Mouse (Mus musculus): Measurements from ENCODE around the gene Tmem107. TPM values are rescaled to one million over a fixed set of nuclear protein-coding genes. Genes with fewer than 3 reads are reported as not detected.
A peak's percentile ranks its signal among the peaks of the same experiment; 100 is the strongest.

Tmem107 gene
- polyA plus RNA-seq, 1 experiment from 2014 or later, result 61.0 TPM

GRCm38 (mm10) chr11:69102403-69102725 is 31.8 kb downstream of the Tmem107 start:
- H3K4me3 ChIP-seq (ENCODE audit: low read length), result no peak overlapping the region
- H3K36me3 ChIP-seq (ENCODE audit: insufficient read depth, low read length), result peaks cover 62% of the 10 kb centered on the region
- H3K27me3 ChIP-seq (ENCODE audit: insufficient read depth, low read length), result no peaks in the 10 kb centered on the region
- H3K4me2 ChIP-seq (replicated peaks; ENCODE audit: low read depth, low read length), result no peak overlapping the region
- no peak overlapping the region for H3K9ac ChIP-seq (replicated peaks; ENCODE audit: low read length)
- H3K27ac ChIP-seq (ENCODE audit: low read length), result no peak overlapping the region
- H3K4me1 ChIP-seq (ENCODE audit: insufficient read depth, low read length), result peaks cover 32% of the 10 kb centered on the region
- H3K9me3 ChIP-seq (ENCODE audit: low read length), result no peaks in the 10 kb centered on the region
- ATAC-seq (ENCODE audit: low FRiP score, low TSS enrichment), result no peak
- 92% methylated on average over 7 of the region's 7 CpGs for WGBS

- Histone ChIP-seq H3K9ac (replicated peaks; ENCODE audit: low read length) (no peak overlapping the region), H3K36me3 (ENCODE audit: insufficient read depth, low read length) (peaks cover 70% of the 10 kb centered on the region), H3K27me3 (ENCODE audit: insufficient read depth, low read length) (no peaks in the 10 kb centered on the region), H3K4me2 (replicated peaks; ENCODE audit: low read depth, low read length) (no peak overlapping the region), H3K9me3 (ENCODE audit: low read length) (no peaks in the 10 kb centered on the region), H3K4me3 (ENCODE audit: low read length) (no peak overlapping the region), H3K4me1 (ENCODE audit: insufficient read depth, low read length) (peaks cover 24% of the 10 kb centered on the region), H3K27ac (ENCODE audit: low read length) (no peak overlapping the region)
- ATAC-seq (ENCODE audit: low FRiP score, low TSS enrichment), result no peak
- WGBS, result 93% methylated on average over 14 of the region's 14 CpGs
Measured at GRCm38 (mm10) chr11:69103121-69103520, 32.5 kb downstream of the Tmem107 start.

GRCm38 (mm10) chr11:69103531-69104435 is 33.2 kb downstream of the Tmem107 start:
- 87% methylated on average over 15 of the region's 15 CpGs for WGBS
- Histone ChIP-seq H3K27me3 (ENCODE audit: insufficient read depth, low read length) (no peaks in the 10 kb centered on the region), H3K4me1 (ENCODE audit: insufficient read depth, low read length) (peaks cover 17% of the 10 kb centered on the region), H3K9me3 (ENCODE audit: low read length) (no peaks in the 10 kb centered on the region), H3K27ac (ENCODE audit: low read length) (no peak overlapping the region), H3K9ac (replicated peaks; ENCODE audit: low read length) (no peak overlapping the region), H3K4me2 (replicated peaks; ENCODE audit: low read depth, low read length) (no peak overlapping the region), H3K36me3 (ENCODE audit: insufficient read depth, low read length) (peaks cover 76% of the 10 kb centered on the region), H3K4me3 (ENCODE audit: low read length) (no peak overlapping the region)
- ATAC-seq (ENCODE audit: low FRiP score, low TSS enrichment), result no peak

- no peaks in the 10 kb centered on the region for H3K9me3 ChIP-seq (ENCODE audit: low read length)
- 88% methylated on average over 14 of the region's 14 CpGs for WGBS
Measured at GRCm38 (mm10) chr11:69104487-69104886, 33.9 kb downstream of the Tmem107 start.

GRCm38 (mm10) chr11:69105227-69105626 is 34.6 kb downstream of the Tmem107 start:
- ATAC-seq (ENCODE audit: low FRiP score, low TSS enrichment), result no peak
- H3K9me3 ChIP-seq (ENCODE audit: low read length), result no peaks in the 10 kb centered on the region
- 87% methylated on average over 6 of the region's 6 CpGs for WGBS
- no peak overlapping the region for H3K27ac ChIP-seq (ENCODE audit: low read length)
- no peak overlapping the region for H3K9ac ChIP-seq (replicated peaks; ENCODE audit: low read length)
- H3K4me3 ChIP-seq (ENCODE audit: low read length), result no peak overlapping the region
- peaks cover 76% of the 10 kb centered on the region for H3K36me3 ChIP-seq (ENCODE audit: insufficient read depth, low read length)
- peaks cover 10% of the 10 kb centered on the region for H3K4me1 ChIP-seq (ENCODE audit: insufficient read depth, low read length)
- H3K27me3 ChIP-seq (ENCODE audit: insufficient read depth, low read length), result no peaks in the 10 kb centered on the region
- no peak overlapping the region for H3K4me2 ChIP-seq (replicated peaks; ENCODE audit: low read depth, low read length)

More at GRCm38 (mm10) chr11:69104487-69104886, 33.9 kb downstream of the Tmem107 start:
- Histone ChIP-seq H3K9ac (replicated peaks; ENCODE audit: low read length) (no peak overlapping the region), H3K27ac (ENCODE audit: low read length) (no peak overlapping the region), H3K27me3 (ENCODE audit: insufficient read depth, low read length) (no peaks in the 10 kb centered on the region), H3K36me3 (ENCODE audit: insufficient read depth, low read length) (peaks cover 76% of the 10 kb centered on the region), H3K4me2 (replicated peaks; ENCODE audit: low read depth, low read length) (no peak overlapping the region), H3K4me1 (ENCODE audit: insufficient read depth, low read length) (peaks cover 13% of the 10 kb centered on the region), H3K4me3 (ENCODE audit: low read length) (no peak overlapping the region)
- no peak for ATAC-seq (ENCODE audit: low FRiP score, low TSS enrichment)

- Histone ChIP-seq H3K4me1 (ENCODE audit: insufficient read depth, low read length) (peaks cover 4% of the 10 kb centered on the region; the same call in 1 of the 2 replicates), H3K4me2 (replicated peaks; ENCODE audit: low read depth, low read length) (no peak overlapping the region)
- WGBS, result 71% methylated on average over 2 of the region's 2 CpGs
Measured at GRCm38 (mm10) chr11:69105796-69106195, 35.2 kb downstream of the Tmem107 start.

GRCm38 (mm10) chr11:69106299-69106698 is 35.7 kb downstream of the Tmem107 start:
- no peak for ATAC-seq (ENCODE audit: low FRiP score, low TSS enrichment)
- Histone ChIP-seq H3K27ac (ENCODE audit: low read length) (no peak overlapping the region), H3K9ac (replicated peaks; ENCODE audit: low read length) (no peak overlapping the region), H3K4me3 (ENCODE audit: low read length) (no peak overlapping the region), H3K4me2 (replicated peaks; ENCODE audit: low read depth, low read length) (no peak overlapping the region), H3K9me3 (ENCODE audit: low read length) (no peaks in the 10 kb centered on the region), H3K4me1 (ENCODE audit: insufficient read depth, low read length) (peaks cover 3% of the 10 kb centered on the region; the same call in 1 of the 2 replicates), H3K36me3 (ENCODE audit: insufficient read depth, low read length) (peaks cover 71% of the 10 kb centered on the region), H3K27me3 (ENCODE audit: insufficient read depth, low read length) (no peaks in the 10 kb centered on the region)
- 94% methylated on average over 11 of the region's 11 CpGs for WGBS

More at GRCm38 (mm10) chr11:69105796-69106195, 35.2 kb downstream of the Tmem107 start:
- Histone ChIP-seq H3K9me3 (ENCODE audit: low read length) (no peaks in the 10 kb centered on the region), H3K27ac (ENCODE audit: low read length) (no peak overlapping the region), H3K9ac (replicated peaks; ENCODE audit: low read length) (peak overlapping the region; percentile 31; the same call in 1 of the 2 replicates), H3K4me3 (ENCODE audit: low read length) (no peak overlapping the region), H3K27me3 (ENCODE audit: insufficient read depth, low read length) (no peaks in the 10 kb centered on the region), H3K36me3 (ENCODE audit: insufficient read depth, low read length) (peaks cover 76% of the 10 kb centered on the region)
- no peak for ATAC-seq (ENCODE audit: low FRiP score, low TSS enrichment)

GRCm38 (mm10) chr11:69106842-69107241 is 36.2 kb downstream of the Tmem107 start:
- 90% methylated on average over 11 of the region's 11 CpGs for WGBS
- H3K27me3 ChIP-seq (ENCODE audit: insufficient read depth, low read length), result no peaks in the 10 kb centered on the region

GRCm38 (mm10) chr11:69107676-69108075 is 37.1 kb downstream of the Tmem107 start:
- Histone ChIP-seq H3K27me3 (ENCODE audit: insufficient read depth, low read length) (no peaks in the 10 kb centered on the region), H3K36me3 (ENCODE audit: insufficient read depth, low read length) (peaks cover 57% of the 10 kb centered on the region), H3K4me2 (replicated peaks; ENCODE audit: low read depth, low read length) (no peak overlapping the region), H3K9ac (replicated peaks; ENCODE audit: low read length) (no peak overlapping the region), H3K27ac (ENCODE audit: low read length) (no peak overlapping the region), H3K4me3 (ENCODE audit: low read length) (no peak overlapping the region), H3K4me1 (ENCODE audit: insufficient read depth, low read length) (peaks cover 3% of the 10 kb centered on the region; the same call in 1 of the 2 replicates), H3K9me3 (ENCODE audit: low read length) (no peaks in the 10 kb centered on the region)
- ATAC-seq (ENCODE audit: low FRiP score, low TSS enrichment), result no peak
- 86% methylated on average over 11 of the region's 11 CpGs for WGBS

More at GRCm38 (mm10) chr11:69106842-69107241, 36.2 kb downstream of the Tmem107 start:
- Histone ChIP-seq H3K4me2 (replicated peaks; ENCODE audit: low read depth, low read length) (no peak overlapping the region), H3K4me3 (ENCODE audit: low read length) (no peak overlapping the region), H3K36me3 (ENCODE audit: insufficient read depth, low read length) (peaks cover 65% of the 10 kb centered on the region), H3K4me1 (ENCODE audit: insufficient read depth, low read length) (peaks cover 3% of the 10 kb centered on the region; the same call in 1 of the 2 replicates), H3K9me3 (ENCODE audit: low read length) (no peaks in the 10 kb centered on the region), H3K9ac (replicated peaks; ENCODE audit: low read length) (no peak overlapping the region), H3K27ac (ENCODE audit: low read length) (no peak overlapping the region)
- ATAC-seq (ENCODE audit: low FRiP score, low TSS enrichment), result no peak

- Histone ChIP-seq H3K4me2 (replicated peaks; ENCODE audit: low read depth, low read length) (no peak overlapping the region), H3K9ac (replicated peaks; ENCODE audit: low read length) (no peak overlapping the region), H3K27me3 (ENCODE audit: insufficient read depth, low read length) (no peaks in the 10 kb centered on the region), H3K27ac (ENCODE audit: low read length) (no peak overlapping the region), H3K9me3 (ENCODE audit: low read length) (no peaks in the 10 kb centered on the region), H3K4me3 (ENCODE audit: low read length) (no peak overlapping the region), H3K4me1 (ENCODE audit: insufficient read depth, low read length) (peaks cover 3% of the 10 kb centered on the region; the same call in 1 of the 2 replicates), H3K36me3 (ENCODE audit: insufficient read depth, low read length) (peaks cover 51% of the 10 kb centered on the region)
- no peak for ATAC-seq (ENCODE audit: low FRiP score, low TSS enrichment)
- WGBS, result 89% methylated on average over 9 of the region's 9 CpGs
Measured at GRCm38 (mm10) chr11:69108223-69108622, 37.6 kb downstream of the Tmem107 start.
